Mouse (Mus musculus): ENCODE data around the gene Cachd1.

Cachd1 gene

DNA sequence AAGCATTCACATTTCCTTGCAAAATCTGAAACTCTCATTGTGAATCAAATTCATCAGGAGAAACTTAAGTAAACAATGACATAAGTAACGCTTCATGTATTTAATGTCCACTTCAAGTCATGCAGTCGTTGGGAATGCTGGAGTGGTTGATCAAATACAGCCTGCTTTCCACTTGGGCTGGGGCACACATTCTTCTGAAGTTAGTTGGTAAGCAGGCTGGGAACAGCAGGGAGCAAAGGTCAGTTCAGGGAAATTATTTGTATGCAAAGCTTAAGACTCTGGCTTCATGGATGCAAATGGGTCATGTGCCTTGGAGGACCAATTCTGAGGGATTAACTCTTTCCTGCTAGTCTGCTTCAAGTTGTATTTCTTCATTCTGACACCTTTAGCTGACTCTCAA is 16.7 kb downstream of the Cachd1 start:
- no peak for DNase-seq

GRCm38 (mm10) chr4:100795523-100795922 is 19.0 kb downstream of the Cachd1 start:
- DNase-seq, result no peak

- DNase-seq, result no peak
Observed at GRCm38 (mm10) chr4:100800730-100801442, 24.4 kb downstream of the Cachd1 start.

- DNase-seq, result no peak
Observed at GRCm38 (mm10) chr4:100801443-100801786, 24.9 kb downstream of the Cachd1 start.

DNA sequence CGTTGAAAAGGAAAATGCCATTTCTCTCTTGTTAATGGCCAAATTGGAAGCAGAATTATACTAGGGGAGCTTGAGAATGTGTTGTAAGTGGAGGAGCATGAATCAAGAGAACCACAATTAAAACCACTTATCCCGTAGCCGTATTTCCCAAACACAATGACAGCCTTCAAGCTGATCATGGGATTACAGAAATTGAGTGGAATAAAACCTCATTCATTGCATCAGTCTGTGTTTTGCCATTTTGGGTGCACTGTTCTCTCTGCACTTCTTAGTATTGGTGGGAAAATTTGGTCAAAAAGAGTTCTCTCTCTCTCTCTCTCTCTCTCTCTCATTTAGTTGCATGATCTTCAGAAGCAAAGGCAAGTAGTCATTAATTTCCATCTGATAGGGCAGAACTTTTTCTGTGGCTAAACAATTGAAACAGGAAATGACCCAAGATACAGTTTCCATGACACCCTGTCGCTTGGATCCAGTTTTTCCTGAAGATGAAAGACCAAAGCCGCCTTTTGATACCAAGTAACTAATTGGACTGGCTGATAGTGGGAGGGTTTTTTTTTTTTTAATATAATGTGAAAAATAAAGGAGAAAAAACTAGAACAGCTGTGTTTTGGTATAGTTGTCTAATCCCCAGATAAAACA is 34.7 kb downstream of the Cachd1 start:
- DNase-seq, result peak; percentile 31

DNA sequence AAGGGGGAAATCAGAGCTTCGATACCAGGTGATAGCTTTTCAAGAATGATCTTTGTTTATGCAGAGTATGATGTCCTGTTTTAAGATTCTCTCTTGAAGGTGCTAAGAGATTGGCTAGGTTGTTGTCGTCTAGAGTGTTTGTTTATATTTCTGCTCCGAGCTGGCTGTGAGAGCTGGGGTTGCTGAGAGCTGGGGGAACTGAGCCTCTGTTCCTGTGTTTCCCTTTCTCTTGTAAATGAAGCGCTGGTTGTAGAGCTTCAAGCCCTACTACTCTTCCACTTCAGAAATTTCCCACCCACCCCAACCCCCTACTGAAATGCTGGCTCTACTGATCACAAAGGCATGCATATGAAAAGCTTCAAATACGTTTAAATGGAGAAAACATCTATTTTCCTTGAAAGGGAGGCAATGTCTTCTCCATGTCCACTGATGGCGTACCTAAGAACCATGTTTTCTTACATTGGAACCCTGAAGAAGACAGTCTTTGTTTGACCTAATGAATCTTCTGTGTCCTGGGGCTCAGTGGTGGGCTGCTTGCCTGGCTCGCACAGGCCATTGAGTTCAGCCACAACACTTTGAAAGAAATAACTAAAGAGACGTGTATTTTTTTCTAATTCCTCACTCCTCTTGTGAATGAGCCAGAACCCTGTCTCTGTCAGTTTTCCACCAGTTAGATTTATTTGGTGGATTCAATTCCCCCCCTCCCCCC is 35.5 kb downstream of the Cachd1 start:
- no peak for DNase-seq

GRCm38 (mm10) chr4:100813767-100814461 is 37.4 kb downstream of the Cachd1 start:
- DNase-seq, result no peak

DNA sequence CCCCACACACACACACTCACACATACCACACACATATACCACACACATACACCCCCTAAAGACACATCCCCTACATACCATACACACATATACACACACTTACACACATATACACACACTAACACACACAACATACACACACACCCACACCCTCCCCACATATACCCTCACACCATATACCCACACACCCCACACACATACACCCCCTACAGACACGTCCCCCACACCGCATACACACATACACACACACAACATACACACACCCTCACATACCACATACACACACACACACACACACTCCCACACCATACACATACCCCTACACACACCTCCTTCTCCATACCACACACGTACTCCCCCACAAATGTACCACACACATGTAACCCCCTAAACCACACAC is 42.8 kb downstream of the Cachd1 start:
- DNase-seq, result no peak

DNA sequence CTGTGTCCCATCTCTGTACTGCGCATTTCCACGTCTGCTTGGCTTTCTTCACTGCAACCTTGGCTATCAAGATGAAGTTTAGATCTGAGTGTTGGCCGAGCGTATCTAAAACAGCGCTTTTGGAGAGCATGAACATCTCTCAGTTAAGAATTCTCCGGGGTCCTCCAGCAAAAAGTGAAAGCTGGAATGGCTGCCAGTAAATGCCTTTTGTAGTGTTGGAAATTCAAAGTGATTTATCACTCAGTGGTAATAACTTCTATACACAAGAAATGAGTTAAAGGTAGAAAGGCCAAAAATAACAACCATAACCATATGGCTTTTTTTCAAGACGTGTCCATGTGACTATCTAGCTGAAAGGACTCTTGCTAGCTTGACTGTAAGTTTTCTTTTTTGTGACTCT is 46.1 kb downstream of the Cachd1 start:
- no peak for DNase-seq

- DNase-seq, result no peak
Observed at GRCm38 (mm10) chr4:100827374-100827773, 50.9 kb downstream of the Cachd1 start.

- peak; percentile 47 for DNase-seq
Observed at GRCm38 (mm10) chr4:100828737-100829136, 52.3 kb downstream of the Cachd1 start.

GRCm38 (mm10) chr4:100837205-100837604 is 60.7 kb downstream of the Cachd1 start:
- no peak for DNase-seq

GRCm38 (mm10) chr4:100842629-100843028 is 66.2 kb downstream of the Cachd1 start:
- DNase-seq, result no peak

DNA sequence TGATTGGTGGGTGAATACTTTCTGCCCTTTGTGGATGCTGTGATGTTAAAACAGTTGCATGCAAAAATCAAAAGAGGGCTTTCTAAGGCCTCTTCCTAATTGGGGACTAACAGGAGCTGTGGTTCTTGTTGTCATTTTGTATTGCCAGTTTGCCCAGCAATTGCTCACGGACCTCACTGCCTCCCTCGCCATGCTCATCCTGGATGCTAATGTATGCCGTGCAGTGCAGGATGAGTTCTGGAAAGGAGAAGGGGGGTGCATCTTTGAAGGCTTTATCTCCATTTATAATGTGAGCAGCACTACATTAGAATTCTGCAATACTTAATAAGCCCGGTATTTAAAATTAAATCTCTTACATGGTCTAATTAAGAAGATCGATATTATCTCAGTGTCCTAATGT is 66.6 kb downstream of the Cachd1 start:
- peak; percentile 22 for DNase-seq

- DNase-seq, result no peak
Observed at GRCm38 (mm10) chr4:100850846-100851495, 74.5 kb downstream of the Cachd1 start.

DNA sequence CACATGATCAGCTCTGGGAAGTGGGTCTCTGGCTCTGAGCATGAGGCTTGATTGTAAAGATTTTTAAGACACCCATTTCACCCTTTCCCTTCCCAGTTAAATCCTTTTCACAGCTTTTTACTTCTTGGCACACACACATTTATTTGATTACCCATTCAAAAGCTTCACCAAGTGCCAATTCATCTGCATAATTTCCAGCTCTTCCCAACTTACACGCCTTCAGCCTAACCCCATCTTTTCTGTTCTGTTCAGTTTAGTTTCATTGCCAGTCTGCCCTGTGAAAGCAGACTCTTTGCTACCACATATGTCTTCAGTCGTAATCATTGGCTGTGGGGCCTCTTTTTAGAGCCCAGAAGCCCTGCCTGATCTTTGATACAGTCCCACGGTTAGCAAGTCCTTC is 76.0 kb downstream of the Cachd1 start:
- DNase-seq, result no peak

GRCm38 (mm10) chr4:100853426-100853825 is 77.0 kb downstream of the Cachd1 start:
- no peak for DNase-seq

- DNase-seq, result peak; percentile 18
Observed at GRCm38 (mm10) chr4:100855373-100855772, 78.9 kb downstream of the Cachd1 start.

- peak; percentile 20 for DNase-seq
Observed at GRCm38 (mm10) chr4:100857411-100857869, 81.0 kb downstream of the Cachd1 start.

DNA sequence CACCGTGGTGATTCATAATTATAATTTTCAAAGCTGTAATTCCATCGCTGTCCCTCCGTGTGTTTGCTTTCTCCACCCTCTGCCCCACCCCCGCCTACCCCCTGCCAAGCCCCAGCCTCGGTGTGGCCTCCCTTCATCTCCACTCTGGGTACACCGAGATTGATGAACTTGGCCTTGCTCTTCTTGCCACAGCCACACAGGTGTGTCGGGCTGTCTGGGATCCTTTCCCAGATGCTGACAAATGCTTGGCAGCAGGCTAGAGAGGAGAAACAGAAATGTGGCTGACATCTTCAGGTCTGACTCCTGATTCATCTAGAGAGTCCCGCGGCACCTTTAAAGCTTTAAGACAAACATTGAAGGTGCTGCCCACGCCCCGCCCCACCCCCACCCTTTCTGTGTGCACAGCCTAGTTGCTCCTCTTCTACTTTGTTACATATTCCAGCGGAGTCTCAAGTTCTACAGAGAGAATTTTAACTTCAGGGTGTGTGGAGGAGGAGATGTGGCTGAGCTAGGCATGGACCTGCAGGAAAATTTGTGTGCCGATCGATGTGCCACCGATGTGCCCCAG is 87.5 kb downstream of the Cachd1 start:
- no peak for DNase-seq

GRCm38 (mm10) chr4:100865423-100865822 is 88.9 kb downstream of the Cachd1 start:
- peak; percentile 19 for DNase-seq

DNA sequence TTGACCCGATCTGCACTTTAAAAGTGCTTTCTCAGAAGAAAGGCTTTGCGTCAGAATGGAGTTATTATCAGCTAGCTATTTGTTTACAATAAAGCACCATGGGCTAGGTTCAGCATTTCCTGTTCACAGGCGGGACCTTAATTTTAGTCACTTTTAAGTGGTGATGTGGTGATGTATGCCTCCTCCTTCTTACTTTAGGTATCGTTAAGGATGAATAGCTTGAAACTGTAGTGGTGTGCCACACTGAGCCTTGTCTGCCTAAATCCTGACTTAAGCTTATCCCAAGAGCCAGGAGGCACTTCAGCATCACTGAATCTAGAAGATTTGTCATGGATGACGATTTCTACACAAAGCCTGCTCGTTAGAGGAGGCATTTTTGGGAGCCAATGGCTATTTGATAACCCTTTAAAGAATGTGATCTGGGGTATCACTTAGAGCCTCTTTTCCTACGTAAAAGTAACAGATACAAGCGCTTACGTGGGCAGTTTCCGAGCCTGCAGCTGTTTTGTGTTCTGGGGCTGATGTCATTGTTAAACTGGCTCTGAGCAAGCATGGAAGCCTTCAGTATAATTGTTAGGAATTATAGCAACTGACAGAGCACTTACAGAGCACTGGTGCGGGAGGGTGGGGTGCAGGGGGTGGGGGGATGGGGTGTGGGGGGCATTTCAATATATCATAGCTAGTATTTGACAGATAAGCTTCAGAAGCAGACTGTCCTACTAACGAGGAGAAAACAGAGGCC is 89.7 kb downstream of the Cachd1 start:
- peak; percentile 40 for DNase-seq

Measured in retina, postnatal 1 day (tissue).